Mouse (Mus musculus) olfactory bulb, adult 2 months (tissue): ENCODE measurements around the gene Abtb1. TPM values are rescaled to one million over a fixed set of nuclear protein-coding genes. Genes with fewer than 3 reads are reported as not detected.

Experiments
- H3K27ac ChIP-seq: fragments of 200-500 bp; 2 replicates; pipeline ENCODE4 v1.5.1; 2012; ENCODE audit warnings: low read depth, low read length; ENCODE audit not compliant: insufficient read depth
- H3K4me1 ChIP-seq: fragments of 200-500 bp; 2 replicates; pipeline ENCODE4 v1.6.1; 2012; ENCODE audit warnings: low read length; ENCODE audit not compliant: control insufficient read depth, insufficient read depth
- H3K4me3 ChIP-seq: fragments of 200-500 bp; 2 replicates; pipeline ENCODE4 v1.5.1; 2012; ENCODE audit warnings: mild to moderate bottlenecking, low read depth, low read length, moderate library complexity; ENCODE audit not compliant: insufficient read depth
- CTCF ChIP-seq: fragments of 200-500 bp; IDR thresholded peaks from 2 replicates; pipeline ENCODE4 v1.5.1; 2012; ENCODE audit warnings: low read depth, mild to moderate bottlenecking, low read length, moderate library complexity; ENCODE audit not compliant: insufficient read depth
- POLR2A ChIP-seq: fragments of 200-500 bp; IDR thresholded peaks from 2 replicates; pipeline ENCODE4 v1.6.1; 2012; ENCODE audit warnings: mild to moderate bottlenecking, low read depth, low read length, moderate library complexity; ENCODE audit not compliant: insufficient read depth
- WGBS: fragments of 180-500 bp; shearing (Covaris S2); methylation state at CpG from one replicate; pipeline ENCODE4 v1.1.7; 2018; 5-methylcytosine and 5-hydroxymethylcytosine counted together
- polyA plus RNA-seq: library from polyadenylated mRNA; stranded (reverse); fragments of >200 nt; gene quantifications from 2 replicates; pipeline ENCODE4 v1.2.4, GENCODE M21; 2012; ENCODE audit warnings: low replicate concordance; ENCODE audit not compliant: missing spikeins, insufficient read depth, insufficient read length

Gene Abtb1
- polyA plus RNA-seq, 1 experiment: not detected

DNA sequence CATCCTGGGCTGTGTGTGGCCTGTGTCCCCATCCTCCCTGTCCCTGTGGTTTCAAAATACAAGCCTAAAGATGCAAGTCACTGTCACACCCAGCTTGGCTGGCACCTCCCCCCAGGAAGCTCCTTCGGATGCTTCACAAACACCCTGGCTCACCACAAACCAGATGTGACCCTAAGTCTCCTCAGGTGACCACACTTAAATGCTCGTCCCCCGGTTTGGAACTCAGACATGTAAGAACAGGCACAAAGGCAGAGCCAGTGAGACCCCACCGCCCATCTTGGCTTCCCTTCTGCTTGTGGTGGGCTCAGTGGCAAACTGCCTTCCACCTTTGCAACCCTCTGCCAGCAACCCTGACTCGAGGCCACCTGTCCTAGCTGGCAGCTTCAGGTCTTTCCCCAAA lies 6.7 kb downstream of the Abtb1 start:
- 78% methylated on average over 5 of the region's 5 CpGs for WGBS

DNA sequence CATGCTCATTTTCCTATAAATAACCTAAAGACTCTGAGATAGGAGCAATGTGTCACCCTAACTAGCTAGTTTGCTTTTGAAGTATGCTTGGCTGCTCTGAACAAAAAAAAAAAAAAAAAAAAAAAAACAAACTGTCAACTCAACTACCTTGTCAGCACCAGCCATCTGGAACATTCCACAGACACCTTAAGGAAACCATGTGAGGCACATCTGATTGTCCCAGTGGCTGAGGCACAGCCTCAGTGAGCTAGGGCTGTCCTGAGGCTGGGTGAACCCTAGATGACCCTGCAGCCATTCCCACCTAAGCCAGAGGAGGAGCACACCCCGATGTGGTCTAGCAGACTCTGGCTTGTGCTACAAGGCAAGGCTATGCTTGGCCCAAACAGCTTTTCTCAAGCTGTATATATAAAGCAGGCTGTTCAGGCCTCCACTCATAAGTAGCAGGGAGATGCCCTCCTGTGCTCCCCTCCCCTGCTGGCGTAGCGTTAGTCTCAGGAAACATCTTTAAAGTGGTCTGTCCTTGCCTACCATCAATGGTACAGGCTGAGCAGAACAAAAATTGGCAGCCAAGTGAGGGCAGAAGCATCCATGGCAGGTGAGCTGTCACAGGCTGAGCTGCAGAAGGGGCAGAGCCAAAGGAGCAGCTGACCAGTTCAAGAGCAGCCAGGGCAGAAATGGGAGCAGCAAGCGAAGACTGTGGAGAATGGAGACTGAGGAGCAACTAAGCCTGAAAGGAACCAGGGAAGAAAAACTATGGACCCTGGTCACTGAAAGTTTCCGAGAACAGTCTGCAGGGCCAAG lies 8.2 kb downstream of the Abtb1 start:
- Histone ChIP-seq H3K4me3 (no peak overlapping the region), H3K27ac (no peak overlapping the region), H3K4me1 (no peaks in the 10 kb centered on the region)
- 81% methylated on average over 5 of the region's 5 CpGs for WGBS
- no peak for TF ChIP-seq CTCF
- no peak for TF ChIP-seq POLR2A

More for the DNA sequence above, 6.7 kb downstream of the Abtb1 start:
- Histone ChIP-seq H3K27ac (no peak overlapping the region), H3K4me3 (no peak overlapping the region), H3K4me1 (peaks cover 5% of the 10 kb centered on the region; the same call in 1 of the 2 replicates)
- no peak for TF ChIP-seq CTCF
- TF ChIP-seq POLR2A: no peak

DNA sequence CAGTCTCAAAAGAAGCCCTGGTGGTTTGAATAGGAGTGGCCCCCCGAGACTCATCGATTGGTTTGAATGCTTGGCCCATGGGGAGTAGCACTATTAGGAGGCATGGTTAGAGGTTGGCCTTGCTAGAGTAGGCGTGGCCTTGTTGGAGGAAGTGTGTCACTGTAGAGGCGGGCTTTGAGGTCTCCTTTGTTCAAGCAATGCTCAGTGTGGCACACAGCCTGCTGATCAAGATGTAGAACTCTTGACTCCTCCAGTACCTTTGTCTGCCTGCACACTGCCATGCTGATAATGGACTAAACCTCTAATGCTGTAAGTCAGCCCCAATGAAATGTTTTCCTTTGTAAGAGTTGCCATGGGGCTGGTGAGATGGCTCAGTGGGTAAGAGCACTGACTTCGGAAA lies 9.1 kb downstream of the Abtb1 start:
- Histone ChIP-seq H3K4me3 (no peak overlapping the region), H3K27ac (no peak overlapping the region), H3K4me1 (peaks cover 8% of the 10 kb centered on the region; the same call in 1 of the 2 replicates)
- TF ChIP-seq CTCF (no peak), POLR2A (no peak)
- 66% methylated on average over 5 of the region's 5 CpGs for WGBS

DNA sequence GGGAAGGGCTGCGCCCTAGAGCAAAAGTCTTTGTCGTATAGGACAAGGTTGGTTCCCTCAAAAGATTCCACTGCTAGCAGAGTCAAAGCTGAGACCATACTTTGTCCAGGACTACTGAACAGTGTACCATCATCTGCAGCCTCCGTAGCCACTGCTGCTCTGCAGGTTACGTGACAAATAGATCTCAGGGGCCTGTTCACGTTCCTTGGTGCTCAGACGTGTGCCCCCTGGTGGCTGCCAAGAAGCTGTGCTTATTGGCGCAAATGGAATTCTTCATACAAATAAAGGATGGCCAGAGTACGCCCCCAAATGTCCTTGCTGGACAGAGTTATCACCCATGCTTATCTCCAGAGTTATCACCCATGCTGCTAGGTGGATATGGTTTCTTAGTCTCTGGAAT lies 10.3 kb downstream of the Abtb1 start:
- Histone ChIP-seq H3K27ac (no peak overlapping the region), H3K4me1 (peaks cover 20% of the 10 kb centered on the region), H3K4me3 (no peak overlapping the region)
- 25% methylated on average over 8 of the region's 8 CpGs for WGBS
- TF ChIP-seq POLR2A (no peak), CTCF (peak; percentile 20; the same call in 1 of the 2 replicates)

DNA sequence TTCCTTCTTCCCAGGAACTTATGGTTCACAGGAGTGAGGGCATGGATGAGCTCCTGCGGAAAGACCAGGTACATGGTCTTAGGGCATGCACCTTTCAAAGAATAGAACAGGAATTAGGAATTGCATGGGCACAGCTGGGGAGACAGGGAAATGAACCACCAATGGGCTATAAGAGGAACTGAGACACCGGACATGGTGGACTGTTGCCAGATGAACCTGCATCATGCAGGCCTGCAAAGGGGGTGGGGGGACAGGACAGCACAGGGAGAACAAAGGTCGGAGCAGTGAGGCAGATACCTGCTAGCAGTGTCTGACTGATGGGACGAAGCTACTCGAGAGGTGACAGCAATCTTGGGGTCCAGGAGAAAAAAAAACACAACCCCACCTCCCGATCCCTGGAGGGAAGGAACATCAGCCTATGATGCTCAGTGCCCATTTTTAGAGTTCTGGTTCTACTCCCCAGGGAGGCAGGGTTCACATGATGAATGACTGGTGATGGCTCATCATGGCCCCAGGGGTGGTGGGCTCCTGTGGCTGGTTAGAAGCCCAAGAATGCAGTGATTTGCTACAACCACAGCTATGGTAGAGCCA lies 11.6 kb downstream of the Abtb1 start:
- Histone ChIP-seq H3K4me1 (peaks cover 21% of the 10 kb centered on the region), H3K27ac (no peak overlapping the region), H3K4me3 (no peak overlapping the region)
- 91% methylated on average over 6 of the region's 6 CpGs for WGBS
- TF ChIP-seq CTCF (no peak), POLR2A (no peak)

DNA sequence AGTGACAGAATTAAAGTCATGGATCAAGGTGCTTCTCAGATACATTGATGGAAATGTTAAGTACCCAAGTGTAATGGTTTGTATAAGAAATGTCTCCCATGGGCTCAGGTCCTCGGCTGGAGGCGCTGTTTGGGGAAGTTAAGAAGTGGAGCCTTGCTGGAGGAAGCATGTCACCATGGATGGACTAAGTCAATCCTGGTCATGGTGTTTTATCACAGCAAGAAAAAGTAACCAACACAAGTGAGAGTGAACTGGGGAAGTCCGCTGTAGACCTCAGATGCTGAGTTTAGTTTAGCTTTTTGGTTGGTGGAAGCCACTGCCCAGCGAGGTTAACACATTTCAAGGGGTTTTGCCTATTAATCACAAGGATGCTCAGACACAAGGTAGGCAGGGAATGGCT lies 12.2 kb downstream of the Abtb1 start:
- Histone ChIP-seq H3K27ac (no peak overlapping the region), H3K4me3 (no peak overlapping the region), H3K4me1 (peaks cover 21% of the 10 kb centered on the region)
- no peak for TF ChIP-seq CTCF
- WGBS: 94% methylated on average over 4 of the region's 4 CpGs

DNA sequence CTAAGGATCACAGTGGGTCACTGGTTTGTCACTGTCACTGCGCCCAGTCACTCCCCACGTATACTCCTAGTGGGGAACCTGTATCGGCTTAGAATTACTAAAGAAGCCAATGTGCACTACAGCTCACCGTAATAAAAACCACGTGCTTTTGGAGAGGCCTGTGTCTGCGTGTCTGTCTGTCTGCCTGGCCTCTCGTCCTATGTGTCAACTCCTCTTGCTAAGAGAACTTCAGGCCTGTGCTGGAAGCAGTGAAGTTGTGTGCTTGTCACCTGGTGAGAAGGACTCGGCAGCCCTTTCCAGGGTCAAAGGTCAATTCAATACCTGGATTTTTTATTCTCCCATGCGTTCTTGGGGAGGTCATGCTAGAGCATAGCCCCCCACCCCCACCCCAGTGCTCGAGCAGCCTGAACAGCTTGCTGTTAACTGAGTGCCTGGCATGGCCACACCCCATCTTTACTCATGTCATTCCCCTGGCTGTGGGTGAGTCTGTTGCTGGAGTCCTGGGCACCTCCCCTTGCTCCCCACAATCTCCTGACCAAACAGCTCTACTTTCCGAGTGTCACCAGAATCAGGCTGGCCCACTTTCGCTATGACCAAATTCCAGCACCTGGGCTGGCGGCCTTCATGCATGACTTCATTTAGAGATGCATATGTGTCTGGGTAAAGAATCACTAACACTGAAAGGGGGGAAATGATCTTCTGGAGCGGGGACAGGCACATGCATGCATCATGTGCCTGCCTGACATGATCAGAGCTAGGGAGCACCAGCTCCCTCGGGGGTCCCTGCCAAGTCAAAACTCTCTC lies 13.4 kb downstream of the Abtb1 start:
- peaks cover 21% of the 10 kb centered on the region for H3K4me1 ChIP-seq
- 82% methylated on average over 15 of the region's 15 CpGs for WGBS
- no peak overlapping the region for H3K4me3 ChIP-seq
- H3K27ac ChIP-seq: no peak overlapping the region
- TF ChIP-seq CTCF (no peak), POLR2A (no peak)

DNA sequence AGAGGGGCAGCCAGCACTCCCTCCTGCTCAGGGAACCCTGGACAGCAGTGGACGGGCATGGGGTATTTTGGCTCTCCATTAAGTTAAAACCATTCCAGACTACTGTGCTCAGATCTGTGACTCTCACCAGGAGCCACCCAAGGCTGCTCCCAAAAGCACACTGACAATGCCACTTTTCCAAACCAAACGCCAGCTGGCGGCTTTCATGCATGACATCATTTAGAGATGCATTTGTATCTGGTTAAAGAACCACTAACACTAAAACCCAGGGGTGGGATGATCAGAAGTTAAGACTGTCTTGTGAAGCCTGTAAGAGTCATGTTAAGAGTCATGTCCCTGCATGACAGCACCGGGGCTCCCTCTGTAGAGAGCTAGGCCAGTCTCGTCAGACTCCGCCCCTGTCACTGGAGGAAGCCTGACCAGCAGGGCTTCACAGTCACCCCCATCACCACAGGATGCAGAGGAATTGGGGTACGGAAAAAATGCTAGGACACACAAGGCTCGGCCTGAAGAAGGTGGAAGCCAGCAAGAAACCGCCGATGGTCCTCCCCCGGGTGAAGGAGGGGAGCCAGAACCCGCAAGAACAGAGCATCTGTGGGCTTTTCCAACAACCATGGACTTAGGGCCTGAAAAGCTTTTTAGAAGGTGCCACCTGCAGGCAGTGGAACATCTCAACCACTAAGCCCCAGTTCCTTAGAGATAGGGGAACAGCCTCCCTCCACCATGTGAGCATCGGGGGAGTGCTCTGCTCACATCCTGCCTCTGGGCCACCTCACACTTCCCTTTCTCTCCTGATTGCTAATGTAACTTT lies 14.2 kb downstream of the Abtb1 start:
- 45% methylated on average over 13 of the region's 13 CpGs for WGBS
- no peak overlapping the region for H3K4me3 ChIP-seq
- H3K27ac ChIP-seq: peak overlapping the region; percentile 18; the same call in 1 of the 2 replicates

More for the DNA sequence above, 14.2 kb downstream of the Abtb1 start:
- peaks cover 21% of the 10 kb centered on the region for H3K4me1 ChIP-seq
- TF ChIP-seq POLR2A (no peak), CTCF (no peak)
